Mouse (Mus musculus) kidney, postnatal 25 days (tissue): ENCODE data around the gene Frat1.

Experiments
- DNase-seq, 2 experiments: peaks; one replicate each; pipeline ENCODE4 v3.0.0; 2021; ENCODE audit warnings: mixed read lengths in 2 of 2

Gene Frat1

GRCm38 (mm10) chr19:41816915-41817314 is 12.9 kb upstream of the Frat1 start:
- no peak for DNase-seq

DNA sequence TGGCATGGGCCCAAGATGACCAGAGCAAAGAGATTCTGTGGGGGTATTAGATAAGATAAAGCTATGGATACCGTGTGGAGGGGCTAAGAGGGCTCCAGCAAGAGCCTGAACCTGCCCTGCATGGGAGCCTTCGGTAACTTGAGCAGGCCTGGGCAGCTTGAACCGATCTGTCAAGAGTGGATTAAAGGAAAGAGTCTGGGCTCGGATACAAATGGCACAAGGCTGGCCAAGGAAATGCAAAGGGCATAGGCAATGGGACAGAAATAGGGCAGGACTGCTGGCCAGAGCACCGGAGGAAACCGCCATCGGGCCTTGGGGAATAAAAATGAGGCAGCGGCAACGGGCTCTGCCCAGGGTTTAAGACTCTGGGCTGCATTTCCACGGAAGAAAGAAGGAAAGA is 12.4 kb upstream of the Frat1 start:
- DNase-seq, result no peak

DNA sequence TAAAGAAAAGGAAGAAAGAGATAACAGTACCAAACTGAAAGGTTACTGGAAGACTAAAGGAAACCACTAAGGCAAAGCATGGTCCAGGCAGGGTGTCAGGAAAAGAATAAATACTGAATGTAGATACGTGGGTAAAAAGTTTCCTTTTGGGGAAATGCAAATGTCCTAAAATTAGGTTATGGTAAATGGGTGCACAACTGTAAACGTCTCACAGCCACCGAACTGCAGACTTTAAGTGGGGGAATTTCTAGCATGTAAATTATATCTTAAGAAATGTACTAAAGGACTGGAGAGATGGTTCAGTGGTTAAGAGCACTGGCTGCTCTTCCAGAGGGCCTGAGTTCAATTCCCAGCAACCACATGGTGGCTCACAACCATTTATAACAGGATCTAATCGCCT is 11.0 kb upstream of the Frat1 start:
- no peak for DNase-seq

DNA sequence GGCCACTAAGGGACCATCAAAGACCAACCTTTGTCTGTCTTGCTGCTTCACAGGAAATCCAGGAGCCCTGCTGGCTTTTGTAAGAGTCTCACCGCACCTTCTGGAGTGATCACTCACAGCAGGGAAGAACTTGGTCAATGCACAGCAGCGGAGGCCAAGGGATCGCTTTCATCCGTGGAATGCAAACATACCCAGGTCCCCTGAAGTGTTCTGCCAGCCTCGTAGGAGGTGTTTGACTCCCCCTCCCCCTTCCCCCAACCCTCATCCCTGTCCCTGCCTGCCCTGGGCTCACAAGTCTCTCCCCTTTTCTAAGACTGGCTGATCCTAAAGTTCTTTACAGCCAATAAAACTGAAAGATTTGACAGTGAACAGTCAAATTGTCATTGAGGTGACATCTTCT is 8.3 kb upstream of the Frat1 start:
- no peak for DNase-seq

DNA sequence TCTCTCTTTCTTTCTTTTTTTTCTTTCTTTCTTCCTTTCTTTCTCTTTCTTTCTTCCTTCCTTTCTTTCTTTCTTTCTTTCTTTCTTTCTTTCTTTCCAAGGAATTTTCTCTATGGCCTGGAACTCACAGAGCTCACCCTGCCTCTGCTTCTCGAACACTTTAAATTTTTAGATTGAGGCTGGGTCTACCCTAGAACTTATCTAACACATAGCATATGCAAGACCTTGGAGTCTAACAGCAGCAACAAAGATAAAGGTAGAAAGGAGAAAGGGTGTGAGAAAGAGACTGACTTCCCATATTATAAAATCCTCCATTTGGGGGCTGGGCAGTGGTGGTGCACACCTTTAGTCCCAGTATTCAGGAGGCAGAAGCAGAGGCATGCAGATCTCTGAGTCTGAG is 7.2 kb upstream of the Frat1 start:
- DNase-seq, result no peak

DNA sequence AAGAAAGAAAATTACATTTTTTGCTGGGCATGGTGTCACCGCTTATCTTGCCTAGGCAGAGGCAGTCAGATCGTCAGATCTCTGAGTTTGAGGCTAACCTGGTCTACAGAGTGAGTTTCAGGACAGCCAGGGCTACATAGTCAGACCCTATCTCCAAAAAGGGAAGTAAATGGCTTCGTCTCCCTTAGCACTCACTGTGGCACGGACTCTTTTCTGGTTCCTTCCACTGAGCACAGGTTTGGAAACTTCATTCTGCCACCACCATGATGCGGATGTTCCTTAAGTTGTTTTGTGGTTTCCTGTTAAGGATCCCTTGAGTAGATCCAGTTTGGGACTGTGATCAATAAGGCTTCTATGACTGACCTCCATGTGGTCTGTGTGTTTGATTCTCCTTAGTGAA is 4.8 kb upstream of the Frat1 start:
- no peak for DNase-seq

GRCm38 (mm10) chr19:41826529-41826928 is 3.2 kb upstream of the Frat1 start:
- no peak for DNase-seq

GRCm38 (mm10) chr19:41828941-41829340 is 829 bp upstream of the Frat1 start:
- DNase-seq, result no peak

DNA sequence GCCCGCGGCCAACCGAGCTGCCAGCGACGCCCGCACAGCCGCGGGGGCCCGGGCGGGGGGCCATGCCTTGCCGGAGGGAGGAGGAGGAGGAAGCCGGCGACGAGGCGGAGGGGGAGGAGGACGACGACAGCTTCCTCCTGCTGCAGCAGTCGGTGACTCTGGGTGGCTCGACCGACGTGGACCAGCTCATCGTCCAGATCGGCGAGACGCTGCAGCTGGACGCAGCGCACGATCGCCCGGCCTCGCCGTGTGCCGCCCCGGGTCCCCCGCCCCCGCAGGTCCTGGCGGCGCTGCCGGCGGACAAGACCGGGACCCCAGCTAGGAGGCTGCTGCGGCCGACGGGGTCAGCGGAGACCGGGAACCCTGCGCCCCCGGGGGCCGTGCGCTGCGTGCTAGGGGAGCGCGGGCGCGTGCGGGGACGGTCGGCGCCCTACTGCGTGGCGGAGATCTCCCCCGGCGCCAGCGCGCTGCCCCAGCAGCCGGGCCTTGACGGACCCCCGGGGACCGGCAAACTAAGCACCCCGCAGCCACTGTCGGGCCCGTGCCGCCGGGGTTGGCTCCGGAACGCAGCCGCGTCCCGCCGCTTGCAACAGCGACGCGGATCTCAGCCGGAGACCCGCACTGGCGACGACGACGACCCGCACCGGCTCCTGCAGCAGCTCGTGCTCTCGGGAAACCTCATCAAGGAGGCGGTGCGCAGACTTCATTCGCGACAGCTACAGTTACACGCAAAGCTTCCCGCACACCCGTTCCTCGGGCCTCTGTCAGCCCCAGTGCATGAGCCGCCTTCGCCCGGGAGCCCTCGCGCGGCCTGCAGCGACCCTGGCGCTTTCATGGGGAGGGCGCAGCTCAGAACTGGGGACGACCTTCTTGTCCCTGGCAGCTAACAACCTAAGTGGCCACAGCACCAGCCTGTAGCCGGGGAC is 599 bp downstream of the Frat1 start:
- DNase-seq, result peak; percentile 63 to 80

GRCm38 (mm10) chr19:41831101-41831570 is 1.4 kb downstream of the Frat1 start:
- peak; percentile 34 to 66 for DNase-seq

- DNase-seq, result no peak
Measured at GRCm38 (mm10) chr19:41831718-41832391, 2.1 kb downstream of the Frat1 start.

DNA sequence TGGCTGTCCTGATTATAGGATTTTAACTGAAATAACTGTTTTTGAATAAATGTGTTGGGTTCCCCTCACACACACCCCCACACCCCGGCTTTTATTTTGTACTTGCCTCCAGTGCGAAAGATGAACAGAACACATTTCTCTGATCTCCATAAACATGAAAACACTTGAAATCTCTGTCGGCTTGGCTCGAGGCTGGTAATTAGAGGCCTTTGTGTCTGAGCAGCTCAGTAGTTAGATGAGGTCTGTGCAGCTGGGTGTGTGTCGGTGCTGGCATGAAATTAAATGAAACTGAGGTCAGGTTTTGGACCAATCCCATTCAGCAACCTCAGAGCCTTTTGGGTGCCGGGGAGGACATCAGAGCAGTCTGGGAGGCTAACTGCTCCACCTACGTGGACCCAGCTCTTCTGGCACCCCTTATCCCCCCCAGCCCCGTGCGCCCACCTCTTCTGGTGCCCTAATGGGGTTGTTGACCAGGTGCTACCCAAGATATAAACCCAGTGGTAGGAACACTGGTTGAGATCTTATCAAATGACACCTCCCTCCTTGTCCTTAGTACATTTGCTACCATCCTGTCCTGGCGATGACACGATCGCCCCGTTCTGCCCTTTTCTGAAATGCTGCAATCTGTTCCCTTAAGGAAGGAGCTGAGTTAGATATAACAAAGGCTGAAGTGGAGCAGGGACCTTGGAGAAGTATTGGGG is 2.9 kb downstream of the Frat1 start:
- DNase-seq, result no peak

DNA sequence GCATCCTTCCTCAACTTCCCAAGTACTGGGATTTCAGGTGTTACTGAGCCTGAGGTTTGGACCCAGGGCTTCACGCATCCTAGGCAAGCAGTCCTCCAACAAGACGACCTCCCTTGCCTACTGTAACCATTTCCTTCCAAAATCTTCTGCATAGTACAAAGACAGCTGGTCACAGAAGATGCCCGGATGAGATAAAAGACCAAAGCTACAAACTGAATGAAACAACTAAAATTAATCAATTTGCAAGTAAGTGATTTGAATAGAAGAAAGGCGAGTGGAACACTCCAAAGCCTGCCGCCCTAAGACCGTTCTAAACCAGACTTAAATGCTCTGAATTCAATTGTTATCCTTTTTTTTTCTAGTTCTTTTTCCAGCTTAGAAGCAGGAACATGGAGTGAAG is 5.6 kb downstream of the Frat1 start:
- no peak for DNase-seq

DNA sequence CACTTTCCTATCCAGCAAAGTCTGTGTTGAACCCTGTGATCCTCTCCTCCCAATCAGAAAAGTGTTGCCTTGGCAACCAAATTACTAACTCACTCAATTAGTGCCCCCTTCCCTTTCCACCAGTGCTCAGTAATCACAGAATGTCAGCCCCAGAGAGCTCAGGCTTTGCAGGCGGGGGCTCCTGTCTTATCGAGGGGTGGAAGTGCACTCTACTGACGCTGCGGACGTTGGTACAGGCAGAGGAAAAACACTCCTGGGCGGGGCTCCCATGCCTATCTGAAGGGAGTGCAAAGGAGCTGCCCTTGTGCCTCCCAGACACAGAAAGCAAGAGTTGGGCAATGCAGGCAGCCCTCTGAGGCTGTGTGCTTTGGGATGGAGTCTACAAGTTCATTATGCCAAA is 6.0 kb downstream of the Frat1 start:
- no peak for DNase-seq

GRCm38 (mm10) chr19:41836719-41837118 is 6.9 kb downstream of the Frat1 start:
- no peak for DNase-seq

DNA sequence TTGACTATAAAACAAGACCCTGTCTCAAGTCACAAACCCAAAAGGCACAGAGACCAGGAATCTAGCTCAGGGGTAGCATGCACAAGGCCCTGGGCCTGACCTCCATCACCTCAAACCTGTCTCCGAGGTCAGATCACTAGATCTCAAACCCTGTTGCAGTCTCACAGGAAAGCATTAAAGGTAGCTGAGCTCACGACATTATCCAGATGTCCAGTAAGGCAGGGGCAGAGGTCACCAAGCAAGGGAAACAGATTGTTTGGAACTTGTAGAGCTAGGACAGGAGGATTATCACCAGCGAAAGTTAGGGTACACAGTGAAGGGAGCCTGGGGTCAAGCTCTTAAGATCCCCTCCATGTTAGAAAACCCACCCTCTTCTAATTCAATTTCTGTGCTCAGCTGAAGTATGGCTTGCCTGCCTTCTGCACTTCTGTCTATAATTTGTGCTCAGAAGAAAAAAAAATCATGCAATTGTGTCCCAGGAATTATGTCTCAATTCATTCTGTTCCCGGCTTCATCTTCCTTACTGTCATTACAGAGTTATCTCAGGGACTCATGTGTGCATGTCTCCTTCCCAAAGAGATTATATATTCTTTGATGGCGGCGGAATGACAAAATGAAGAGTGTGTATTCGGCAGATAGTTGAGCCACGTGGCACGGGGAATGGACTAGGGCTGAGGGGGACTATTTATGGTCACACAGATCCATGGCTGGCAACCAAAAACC is 7.6 kb downstream of the Frat1 start:
- DNase-seq, result no peak

DNA sequence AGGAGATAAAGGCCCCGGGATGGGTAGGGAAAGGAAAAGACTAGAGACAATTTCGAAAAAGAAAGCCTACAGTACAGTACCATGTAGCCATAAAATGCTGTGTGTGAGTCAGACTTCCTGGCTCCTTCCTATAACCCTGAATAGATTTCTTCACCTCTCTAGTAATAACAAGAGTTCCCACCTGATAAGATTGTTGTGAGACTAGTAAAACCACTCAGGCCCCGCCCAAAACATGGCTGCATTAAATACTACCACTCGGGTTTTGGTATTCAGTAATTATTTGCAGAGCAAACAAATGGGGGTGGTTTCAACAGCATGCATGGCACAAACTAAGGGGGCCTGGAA is 8.1 kb downstream of the Frat1 start:
- DNase-seq, result no peak

DNA sequence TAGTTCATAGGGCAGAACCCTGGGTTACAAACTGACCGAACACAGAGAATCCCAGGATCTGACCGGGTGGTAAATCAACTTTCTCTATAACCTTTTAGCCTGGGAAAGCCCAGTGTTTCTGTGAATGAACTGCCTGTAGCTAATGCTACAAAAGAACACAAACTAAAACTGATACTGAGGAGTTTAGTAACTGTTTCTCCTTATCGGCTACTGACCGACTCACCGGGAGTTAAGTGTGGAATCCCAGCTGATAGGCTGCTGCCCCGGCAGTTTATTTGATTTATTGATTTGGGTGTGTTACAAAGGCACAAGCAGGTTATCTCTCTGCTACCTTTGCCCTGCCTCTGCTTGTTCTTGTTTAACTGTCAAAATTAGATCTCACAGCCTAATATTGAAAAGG is 9.0 kb downstream of the Frat1 start:
- DNase-seq, result no peak

GRCm38 (mm10) chr19:41839685-41840084 is 9.9 kb downstream of the Frat1 start:
- DNase-seq, result no peak

DNA sequence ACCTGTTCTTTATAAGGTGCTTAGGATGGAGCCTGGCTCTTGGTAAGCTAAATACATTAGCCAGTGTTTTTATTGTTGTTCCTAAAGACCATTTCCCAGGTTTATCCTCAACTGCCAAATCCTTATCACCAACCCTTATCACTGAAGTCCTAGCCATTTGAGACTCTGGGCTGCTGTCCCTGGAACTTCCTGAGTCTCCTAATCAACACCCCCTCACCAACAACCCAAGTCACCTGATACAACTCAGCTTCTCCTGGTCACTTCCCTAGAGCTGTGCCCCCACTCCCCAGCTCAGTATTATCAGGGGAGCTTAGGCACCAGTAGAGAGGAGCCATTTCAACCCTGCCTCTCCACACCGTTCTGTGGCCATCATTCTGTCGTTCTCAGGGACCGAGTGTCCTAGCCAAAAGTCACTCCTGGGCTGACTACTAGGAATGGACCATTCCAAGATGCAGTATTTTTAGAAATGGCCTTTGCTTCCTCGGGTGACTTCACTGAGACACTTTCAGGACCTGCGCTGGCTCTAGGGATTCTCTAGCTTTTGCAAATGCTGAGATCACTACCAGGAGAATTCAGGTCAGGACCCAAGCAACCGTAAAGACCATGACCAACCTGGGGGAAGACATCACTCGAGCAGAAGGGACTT is 11.5 kb downstream of the Frat1 start:
- DNase-seq, result no peak

GRCm38 (mm10) chr19:41842196-41842595 is 12.4 kb downstream of the Frat1 start:
- no peak for DNase-seq

- DNase-seq, result no peak
Measured at GRCm38 (mm10) chr19:41842706-41843105, 12.9 kb downstream of the Frat1 start.
